Mouse (Mus musculus): ENCODE measurements at regions not wholly inside any gene's neighbourhood (a gene's known extent, or its start where the extent isn't known, plus 50 kb on each side); places are given as distances from the start of the nearest gene placed in this dataset.

DNA sequence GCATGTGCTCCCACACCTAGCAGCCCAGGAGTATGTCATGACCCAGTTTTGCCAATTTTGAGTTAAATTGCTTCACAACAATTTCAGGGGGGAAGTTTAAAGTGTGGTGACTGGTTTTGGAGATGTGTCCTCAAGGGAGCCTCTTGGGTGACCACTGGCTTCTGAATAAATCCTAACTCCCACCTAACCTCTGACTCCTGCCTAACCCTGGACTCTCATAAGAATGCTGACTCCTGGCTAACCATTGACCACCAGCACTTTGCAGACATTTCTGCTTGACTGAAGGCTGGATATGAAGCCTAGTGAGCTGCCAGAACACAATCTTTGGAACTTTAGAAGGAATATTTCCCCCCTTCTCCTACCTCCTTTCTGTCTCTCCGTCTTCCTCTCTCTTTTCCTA is 133.3 kb upstream of the Tmpo start:
- no peak for DNase-seq (ENCODE audit: low spot score)

DNA sequence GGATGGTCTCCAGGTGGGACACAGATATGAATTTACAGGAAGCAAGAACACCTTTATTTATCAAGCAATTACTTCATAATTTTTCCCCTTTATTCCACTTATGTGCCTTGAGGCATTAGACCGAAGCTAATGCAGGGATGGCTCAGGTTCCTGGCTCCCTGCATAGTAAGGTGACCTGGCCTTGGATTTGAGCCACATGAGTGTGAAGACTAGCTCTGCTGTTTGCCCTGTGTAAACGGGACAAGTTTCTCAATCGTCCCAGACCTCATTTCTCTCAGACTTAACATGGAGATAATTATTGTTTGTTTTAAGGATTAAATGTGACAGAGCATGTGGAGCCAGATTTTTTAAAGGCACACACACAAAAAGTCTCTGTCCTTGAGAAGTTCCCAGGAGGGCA is 132.2 kb upstream of the Tmpo start:
- DNase-seq (ENCODE audit: low spot score): no peak

DNA sequence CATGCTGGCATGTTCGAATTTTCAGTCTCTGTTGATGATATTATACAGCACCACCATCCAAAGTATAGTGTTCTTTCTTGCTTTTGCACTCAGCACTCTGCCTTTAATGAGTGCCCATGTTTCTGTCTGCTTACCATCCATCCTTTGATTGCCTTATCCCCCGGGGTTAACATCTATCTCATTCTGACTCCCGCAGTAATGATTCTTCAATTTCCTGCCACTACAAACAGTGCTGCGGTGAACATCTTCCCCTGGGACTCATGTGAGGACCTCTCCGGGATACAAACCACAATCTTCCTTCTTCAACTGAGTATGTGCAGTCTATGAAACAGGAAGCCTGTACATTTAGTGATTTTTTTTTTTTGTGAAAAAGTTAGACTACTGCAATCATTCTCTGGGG is 131.8 kb upstream of the Tmpo start:
- no peak for DNase-seq (ENCODE audit: low spot score)

DNA sequence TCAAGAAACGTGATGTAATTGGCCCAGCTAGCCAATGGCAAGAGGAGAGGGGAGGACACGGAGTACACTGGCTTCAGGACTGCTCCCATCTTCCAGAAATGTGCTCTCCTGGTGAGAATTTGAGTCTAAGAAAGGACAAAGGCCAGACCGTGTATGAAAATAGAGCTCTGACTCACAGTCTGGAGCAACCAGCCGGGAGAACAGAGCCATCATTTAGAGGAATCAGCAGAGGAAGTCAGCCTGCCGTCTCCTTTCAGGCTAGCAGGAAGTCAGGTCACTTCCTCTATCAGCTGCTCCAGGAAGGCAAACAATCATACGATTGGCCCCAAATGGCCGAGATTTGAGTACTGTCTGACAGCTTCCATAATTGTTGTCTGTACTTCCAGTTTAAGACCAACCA is 119.0 kb upstream of the Tmpo start:
- no peak for DNase-seq (ENCODE audit: low spot score)

DNA sequence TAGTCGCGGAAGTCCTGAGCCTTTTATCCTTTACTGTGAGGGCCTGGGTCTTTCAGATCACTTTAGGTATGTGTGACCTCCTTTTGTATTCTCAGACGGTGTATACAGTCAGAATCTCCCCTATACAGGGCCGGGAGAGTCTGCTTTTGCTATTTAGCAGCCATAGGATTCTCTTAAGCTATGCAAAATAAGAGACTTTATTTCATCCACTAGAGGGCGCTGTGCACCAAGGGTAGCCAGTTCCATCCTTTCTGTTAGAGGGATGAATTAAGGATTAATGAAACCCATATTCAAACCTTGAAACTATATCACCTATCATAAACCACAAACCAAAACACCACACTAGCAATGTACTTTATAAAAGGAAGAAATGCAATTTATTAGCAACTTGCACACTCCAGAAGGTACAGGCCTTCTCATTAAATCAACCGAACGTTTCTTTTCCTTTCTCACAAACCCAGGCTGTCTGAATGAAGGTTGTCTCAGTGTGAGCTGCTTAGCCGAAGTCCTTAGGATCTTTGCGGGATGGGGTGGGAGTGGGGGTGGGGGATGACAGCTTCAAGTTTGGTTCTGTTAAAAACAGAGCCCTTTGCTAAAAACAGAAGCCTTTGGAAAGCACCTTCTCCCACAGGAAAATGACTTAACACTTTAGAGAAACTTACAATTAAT is 116.8 kb upstream of the Tmpo start:
- DNase-seq (ENCODE audit: low spot score): peak; percentile 20

DNA sequence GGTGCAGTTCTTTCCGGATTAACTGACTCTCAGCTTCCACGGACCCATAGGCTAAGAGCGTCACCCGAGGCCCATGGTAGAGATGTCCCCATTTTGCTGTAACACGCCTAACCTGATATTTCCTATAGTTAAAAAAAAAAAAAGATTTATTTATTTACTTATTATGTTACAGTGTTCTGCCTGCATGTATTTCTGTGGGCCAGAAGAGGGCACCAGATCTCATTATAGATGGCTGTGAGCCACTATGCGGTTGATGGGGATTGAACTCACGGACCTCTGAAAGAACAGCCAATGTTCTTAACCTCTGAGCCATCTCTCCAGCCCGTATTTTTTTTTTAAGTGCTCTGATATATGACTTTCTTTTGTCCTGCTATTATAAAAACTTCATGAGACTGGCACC is 114.2 kb upstream of the Tmpo start:
- no peak for DNase-seq (ENCODE audit: low spot score)

DNA sequence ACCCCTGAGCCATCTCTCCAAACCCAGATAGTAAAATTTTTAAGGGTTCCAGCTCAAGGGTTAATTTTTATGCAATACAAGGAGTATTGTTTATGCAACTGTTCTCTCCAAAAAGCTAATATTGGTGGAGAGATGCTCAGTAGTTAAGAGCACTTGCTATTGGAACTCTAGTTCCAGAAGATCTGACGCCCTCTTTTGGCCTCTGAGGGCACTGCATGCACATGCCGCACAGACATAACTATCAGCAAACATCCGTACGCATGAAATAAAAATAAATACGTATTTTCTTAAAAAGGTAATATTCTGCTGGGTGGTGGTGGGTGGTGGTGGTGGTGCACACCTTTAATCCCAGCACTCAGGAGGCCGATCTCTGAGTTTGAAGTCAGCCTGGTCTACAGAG is 112.1 kb upstream of the Tmpo start:
- DNase-seq (ENCODE audit: low spot score): no peak

DNA sequence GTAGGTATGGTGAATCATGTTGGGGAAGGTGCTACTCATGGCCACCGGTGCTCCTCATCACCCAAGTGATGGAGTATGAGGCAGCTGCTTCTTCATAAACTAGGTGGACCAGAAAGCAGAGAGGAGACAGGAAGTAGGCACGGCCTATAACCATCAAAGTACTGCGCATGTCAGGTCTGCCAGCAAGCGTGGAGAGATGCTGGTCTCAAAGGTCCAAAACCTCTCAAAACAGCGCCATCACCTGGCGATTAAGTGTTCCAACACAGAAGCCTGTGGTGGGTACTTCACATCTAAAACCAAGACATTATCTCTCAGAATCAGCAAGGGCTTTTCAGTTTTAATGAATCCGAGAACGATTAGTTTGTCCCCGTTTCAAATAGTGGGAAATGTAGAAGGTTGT is 103.1 kb upstream of the Tmpo start:
- no peak for DNase-seq (ENCODE audit: low spot score)

DNA sequence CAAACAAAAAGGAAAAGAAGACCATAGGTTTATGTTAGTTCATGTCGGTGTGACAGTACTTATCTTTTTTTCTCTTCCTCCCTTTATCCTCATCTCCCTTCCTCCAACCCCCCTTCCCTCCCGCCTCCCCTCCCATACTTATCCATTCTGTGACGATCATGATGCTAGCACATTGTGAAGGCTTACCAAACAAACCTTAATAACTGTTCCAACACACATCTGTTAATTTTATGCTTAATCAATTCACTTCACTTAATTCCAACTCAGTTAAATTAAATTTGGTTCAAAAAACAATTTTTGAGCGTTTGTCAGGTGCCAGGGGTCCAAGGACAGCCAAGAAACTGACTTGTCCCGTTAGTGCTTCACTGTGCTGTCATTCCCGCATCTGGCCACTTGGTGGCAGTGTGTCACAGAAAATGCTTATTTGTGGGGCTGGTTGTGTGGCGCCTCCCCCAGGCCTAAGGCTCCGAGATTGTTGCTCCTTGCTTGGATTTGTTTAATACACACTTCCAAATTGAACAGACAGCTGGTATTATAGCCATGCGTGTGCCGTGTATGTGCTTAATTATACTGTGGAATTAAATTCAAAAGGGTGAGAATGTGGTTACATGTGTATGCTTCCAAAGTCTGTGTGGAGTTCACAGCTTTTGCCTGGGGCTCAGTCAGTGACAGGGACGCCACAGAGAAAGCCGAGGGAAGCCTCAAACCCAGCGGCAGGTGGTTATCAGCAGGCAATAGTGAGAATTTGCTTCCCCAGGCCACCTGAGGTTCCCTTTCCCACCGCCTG is 90.0 kb upstream of the Tmpo start:
- DNase-seq (ENCODE audit: low spot score): peak; percentile 80

DNA sequence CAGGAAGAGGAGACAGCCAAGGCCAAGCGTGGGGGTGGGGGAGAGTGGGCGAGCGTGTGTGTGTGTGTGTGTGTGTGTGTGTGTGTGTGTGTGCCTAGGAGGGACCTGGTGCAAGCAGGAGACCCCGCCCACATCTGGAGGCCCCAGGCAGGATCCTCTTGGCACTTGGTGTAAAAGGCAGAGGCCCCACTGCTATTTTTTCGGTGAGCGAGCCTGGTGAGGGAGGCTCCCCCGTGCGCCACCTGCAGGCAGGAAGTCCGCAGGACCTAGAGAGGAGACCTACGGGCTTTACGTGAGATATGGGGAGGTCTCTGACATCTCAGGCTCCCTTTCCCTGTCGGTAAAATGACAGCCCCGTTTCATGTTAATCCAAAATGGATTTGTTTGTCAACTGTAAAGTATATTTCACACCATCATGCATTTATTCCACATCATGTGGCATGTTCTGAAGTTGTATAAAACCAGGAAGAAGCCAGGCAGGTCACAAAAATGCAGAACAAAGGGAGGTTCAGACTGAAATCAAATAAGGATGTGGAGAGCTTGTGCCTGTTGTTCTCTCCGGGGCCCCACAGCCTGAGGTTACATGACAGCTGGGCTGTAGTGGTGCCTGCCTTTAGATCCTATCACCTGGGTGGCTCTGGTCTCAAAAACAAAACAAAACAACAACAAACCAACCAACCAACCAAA is 89.3 kb upstream of the Tmpo start:
- DNase-seq (ENCODE audit: low spot score): peak; percentile 75

DNA sequence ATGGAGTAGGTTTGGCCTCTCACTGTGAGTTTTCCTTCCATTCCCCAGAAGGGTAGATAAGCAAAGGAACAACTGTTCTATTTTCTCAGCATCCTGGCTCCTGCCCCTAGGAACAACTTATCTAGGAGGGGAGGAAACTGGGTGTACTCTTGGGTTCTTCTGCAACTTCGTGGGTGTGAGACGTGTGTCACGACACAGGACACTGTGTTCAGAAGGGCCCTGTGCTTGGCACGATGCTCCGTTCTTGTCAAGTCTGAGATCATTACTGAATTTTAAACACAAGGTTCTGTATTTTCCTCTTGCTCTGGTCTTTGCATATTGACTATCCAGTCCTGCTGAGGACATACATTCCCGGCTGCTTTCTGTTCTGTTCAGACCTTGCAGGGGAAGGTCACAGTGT is 86.8 kb upstream of the Tmpo start:
- peak; percentile 84 for DNase-seq (ENCODE audit: low spot score)

DNA sequence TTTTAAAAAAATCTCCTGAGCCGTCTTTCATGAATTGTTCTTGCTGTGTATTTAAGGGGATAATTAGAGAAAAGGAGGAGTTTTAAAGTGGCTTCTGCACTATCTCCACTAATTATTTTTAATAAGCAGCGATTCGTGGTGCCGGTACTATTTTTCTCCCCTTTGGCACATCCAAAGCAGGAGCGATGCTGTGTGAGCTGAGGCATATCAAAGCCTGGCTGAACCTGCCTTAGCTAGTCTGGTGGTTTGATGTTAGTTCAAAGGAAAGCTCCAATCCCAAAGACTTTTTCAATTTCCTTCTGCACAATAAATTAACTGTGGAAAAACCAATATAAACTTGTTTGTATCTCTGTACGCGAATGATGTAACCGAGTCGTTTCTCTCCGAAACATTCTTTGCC is 79.3 kb upstream of the Tmpo start:
- no peak for DNase-seq (ENCODE audit: low spot score)

DNA sequence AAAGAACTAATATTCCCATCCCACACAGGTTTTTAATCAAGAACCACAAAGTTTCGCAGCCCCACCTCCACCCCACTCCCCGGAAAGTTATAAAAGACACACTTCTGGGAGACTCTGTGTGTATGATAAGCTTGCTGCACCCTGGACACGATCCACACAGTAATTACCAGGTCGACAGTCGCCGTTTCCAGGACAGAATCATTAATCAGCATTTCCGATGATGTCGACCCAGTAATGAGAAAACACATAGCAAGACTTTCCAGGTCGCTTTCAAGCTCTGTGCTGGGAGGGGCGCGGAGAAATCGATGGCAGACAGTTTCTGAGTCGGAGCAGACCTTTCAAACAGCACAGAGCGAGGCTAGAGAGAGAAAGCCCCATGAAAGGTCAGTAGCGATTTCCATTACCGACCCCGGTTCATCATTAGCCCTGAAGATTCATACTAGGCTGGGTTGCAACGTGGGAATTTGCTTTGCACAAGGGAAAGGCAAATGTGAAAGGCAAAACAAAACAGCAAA is 68.6 kb upstream of the Tmpo start:
- no peak for DNase-seq (ENCODE audit: low spot score)

DNA sequence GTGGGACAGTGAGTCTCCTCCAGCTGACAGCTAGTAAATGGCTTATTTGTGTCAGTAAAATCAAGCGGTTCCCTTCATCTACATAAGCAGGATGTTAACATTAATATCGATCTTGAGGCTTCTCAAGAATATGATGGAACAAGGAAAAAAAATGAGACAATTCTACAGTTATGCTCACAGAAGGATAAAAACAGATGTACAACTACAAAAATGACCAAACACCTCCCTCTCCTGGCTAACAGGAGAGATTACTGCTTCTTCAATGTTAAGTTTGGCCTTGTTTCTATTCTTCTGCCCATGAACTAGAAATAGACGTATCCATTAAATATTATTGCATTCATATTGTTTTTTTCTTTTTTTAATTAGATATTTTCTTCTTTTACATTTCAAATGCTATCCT is 63.2 kb upstream of the Tmpo start:
- no peak for DNase-seq (ENCODE audit: low spot score)

DNA sequence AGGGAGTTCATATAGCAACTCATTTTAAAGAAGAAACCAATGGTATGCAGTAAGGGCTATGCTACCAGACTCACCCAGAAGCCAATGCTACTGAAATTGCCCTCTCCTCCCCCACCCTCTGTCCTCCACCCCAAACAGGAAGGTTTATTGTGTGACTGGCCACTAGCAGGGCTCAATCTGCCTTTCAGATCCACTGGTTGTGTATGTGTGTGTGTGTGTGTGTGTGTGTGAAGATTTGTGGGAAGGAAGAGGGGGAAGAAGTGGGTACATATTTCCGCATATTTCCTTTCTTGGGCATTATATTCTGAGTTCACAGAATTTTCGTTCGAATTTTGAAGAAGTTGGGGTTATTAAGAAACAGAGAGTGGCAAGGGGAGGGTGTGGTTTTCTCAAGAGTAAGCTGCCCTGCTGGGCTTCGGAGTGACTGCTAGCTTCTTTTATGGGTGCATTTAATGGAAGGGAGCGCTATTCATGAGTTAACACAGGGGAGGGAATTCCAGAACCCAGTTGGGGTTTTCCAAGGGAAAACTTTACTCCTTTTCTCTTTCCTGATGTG is 61.5 kb upstream of the Tmpo start:
- no peak for DNase-seq (ENCODE audit: low spot score)

DNA sequence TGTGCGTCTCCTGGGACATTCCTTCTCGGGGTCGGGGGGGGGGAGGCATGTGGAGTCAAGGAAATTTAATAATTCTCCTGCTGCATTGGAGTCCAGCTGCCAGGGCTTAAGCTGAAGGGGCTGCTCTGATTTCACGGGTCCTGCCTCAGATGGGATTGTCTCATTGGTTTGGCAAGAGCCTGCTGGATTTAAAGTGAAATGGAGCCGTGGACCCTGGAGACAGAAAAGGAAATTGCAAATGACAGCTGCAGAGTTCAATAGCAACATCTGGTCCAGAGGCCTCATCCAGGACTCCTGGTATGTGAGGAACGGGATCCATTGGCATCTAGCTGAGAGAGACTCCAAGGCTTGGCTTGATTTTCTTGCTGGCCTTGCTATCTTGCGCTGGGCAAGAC is 60.5 kb upstream of the Tmpo start:
- DNase-seq (ENCODE audit: low spot score): no peak

DNA sequence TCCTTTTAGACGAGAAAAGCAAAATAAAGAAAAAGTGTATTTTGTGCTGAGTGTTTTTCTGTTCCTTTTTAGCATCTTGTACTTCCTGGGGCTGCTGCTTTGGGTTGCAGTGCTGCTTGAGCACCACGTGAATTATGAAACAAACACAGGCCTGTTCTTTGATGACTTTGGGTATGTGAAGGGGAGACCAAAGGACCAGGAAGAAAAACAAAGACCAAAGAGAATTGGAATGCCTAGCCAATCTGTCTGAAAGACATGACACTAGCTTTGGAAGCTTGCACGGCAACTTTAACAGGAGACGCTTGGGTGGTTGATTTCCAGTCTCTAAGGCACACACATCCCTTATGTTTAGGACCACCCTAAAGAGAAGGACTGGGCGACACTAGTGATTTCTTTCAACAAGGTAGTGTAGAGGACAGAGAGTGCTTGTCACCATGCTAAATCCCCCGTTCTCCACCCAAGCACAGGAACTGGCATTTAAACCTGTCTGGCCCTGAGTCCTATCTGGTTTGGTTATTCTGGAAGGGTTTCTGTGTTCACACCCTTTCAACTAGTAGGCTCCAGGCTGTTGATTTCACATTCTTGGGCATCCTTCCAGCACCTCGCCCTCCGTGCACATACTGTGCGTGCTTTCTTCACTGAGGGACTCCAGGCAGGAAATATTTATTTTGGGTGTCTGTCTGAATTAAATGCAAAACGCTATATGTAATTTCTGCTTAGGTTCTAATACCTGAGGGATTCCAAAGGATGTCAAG is 59.9 kb upstream of the Tmpo start:
- DNase-seq (ENCODE audit: low spot score): peak; percentile 47

DNA sequence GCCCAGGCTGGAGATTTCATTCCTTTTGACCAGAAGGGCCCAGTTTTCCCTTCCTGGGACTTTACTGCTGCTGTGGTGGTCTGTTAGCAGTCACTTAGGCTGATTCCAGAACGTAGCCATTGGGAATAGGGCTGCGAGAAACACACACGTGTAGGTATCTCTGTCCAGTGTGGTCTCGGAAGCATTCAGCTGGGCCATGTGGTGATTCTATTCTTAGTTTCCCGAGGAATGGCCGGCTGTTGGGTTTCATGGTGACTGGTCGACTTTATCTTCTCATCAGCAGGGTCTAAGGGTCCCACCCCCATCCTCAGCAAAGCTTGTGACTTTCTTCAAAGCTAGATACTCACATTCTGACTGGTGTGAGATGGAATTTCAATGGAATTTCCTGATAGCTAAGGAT is 59.2 kb upstream of the Tmpo start:
- no peak for DNase-seq (ENCODE audit: low spot score)

DNA sequence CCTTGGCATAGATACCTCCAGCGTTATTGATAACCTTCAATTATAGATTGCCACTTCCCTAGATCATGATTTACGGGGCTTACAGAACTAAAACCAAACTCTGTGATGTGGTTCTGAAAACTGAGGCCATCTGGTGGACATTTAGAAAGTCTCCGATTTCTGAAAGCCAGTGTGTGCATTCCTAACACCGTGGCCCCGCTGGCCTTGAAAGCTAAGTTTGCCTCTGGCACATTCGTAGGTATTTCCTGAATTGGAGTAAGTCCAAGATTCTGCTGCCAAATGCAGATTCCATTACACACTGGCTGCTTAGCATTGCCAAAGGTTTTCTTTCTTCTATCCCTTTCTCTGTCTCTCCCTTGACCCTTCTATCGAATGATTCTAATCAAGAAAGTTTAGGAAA is 55.7 kb upstream of the Tmpo start:
- DNase-seq (ENCODE audit: low spot score): peak; percentile 47

DNA sequence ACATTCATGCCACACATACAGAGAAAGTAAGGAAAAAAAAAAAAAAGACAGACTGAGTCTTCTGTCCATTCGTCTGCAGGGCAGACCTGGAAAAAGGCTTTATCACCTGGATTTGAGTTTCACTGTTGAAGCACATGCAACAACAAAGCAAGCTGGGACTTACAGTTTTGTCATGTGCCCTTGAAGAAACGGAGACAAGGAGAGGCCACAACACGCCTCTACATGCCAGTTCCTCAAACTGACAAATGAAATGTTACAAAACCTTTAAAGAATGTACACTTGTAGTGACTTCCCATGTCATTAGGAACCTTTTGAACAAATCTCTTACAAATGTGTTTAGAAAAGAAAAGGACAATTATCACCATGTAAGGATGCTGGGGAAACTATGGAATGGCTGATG is 53.6 kb upstream of the Tmpo start:
- no peak for DNase-seq (ENCODE audit: low spot score)
